Mouse (Mus musculus): ENCODE data around the gene Paics.
"Not testable (repeated sequence)": the region's sequence is repeated elsewhere in the genome, so short reads cannot be mapped to it uniquely, and the experiment has no call there.

Gene Paics

DNA sequence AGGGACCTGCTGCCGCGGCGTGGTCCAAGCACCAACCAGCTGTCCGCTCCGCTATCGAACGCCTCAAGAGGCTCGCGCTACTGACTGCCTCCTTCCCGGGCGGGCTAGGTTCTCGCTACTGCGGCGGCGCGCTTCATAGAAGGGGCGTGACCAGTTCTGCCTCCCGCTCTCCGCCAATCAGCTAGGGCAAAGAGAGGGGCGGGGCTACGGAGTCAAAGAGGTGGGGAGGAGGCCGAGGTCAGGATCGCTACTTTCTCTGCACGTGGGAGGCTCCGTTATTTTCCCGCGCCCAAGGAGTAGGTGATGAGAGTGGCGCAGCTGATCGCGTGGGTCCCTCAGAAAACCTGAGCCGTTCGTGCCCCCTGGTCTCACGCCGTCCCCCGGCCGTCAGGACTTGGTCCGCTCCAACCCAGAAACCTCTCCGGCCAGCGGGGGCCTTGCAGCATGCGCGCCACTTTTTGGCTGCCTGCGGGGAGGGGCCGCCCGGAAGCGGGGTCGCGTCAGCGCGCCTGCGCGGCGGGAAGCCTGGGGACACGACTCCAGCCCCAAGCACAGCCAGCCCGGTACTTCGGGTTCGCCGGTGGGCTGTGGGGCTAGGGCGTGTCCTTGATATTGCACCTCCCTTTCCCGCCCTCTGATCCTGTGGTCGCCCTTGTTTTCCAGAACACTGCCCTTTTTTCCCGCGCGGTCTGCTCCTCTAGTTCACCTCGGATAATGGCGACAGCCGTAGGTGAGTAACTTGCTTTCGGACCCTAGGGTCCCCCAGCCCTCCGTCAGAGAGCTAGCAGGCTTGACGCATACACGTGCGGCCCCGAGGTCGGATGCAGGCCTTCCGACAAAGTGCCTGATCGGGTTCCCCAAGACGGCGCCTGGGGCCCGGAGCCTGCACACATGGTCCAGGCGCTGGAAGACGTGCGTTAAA, at the start of gene Paics, which contains the start of gene Ppat:
Paics (plus strand) TSS at position 202 of the 922 bp plus-strand sequence.
Ppat (minus strand) TSS at position 473 of the 922 bp plus-strand sequence.
- peak; percentile 97 to 99 for DNase-seq (ENCODE audit: low spot score in 2 of 2)

- no peak for DNase-seq (ENCODE audit: low spot score in 2 of 2)
Observed at GRCm38 (mm10) chr5:76902131-76902530, 49.0 kb upstream of the Paics start.

DNA sequence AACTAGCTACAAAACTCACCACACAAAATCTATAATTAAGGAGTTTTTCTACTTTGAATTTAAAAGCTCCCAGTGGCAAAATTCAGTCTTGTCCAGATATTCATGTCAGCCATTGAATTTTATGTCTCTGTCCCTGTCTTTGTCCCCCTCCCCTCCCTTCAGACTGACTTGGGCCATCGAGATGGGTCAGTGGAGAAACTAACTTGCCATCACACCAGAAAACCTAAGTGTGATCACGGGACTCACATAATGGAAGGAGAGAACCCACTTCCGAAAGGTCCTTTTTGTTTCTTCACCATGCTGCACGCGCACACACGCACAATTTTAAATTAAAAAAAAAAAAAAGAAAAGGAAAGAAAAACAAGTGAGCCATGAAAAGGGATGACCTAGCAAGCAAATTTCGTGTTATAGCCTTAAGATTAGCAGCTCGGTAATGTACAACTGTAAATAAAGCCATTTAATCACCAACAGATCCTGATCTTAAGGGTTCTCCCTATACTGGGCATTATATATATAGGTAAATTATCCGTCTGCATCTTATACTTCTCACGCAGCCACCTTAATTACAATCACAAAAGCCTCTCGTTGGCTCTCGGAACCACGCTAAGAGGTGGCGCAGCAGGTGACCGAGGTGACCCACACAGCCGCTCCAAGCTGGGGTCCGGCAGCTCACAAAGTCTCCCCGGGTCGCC, 46.2 kb upstream of the Paics start:
- no peak for DNase-seq (ENCODE audit: low spot score in 2 of 2)

DNA sequence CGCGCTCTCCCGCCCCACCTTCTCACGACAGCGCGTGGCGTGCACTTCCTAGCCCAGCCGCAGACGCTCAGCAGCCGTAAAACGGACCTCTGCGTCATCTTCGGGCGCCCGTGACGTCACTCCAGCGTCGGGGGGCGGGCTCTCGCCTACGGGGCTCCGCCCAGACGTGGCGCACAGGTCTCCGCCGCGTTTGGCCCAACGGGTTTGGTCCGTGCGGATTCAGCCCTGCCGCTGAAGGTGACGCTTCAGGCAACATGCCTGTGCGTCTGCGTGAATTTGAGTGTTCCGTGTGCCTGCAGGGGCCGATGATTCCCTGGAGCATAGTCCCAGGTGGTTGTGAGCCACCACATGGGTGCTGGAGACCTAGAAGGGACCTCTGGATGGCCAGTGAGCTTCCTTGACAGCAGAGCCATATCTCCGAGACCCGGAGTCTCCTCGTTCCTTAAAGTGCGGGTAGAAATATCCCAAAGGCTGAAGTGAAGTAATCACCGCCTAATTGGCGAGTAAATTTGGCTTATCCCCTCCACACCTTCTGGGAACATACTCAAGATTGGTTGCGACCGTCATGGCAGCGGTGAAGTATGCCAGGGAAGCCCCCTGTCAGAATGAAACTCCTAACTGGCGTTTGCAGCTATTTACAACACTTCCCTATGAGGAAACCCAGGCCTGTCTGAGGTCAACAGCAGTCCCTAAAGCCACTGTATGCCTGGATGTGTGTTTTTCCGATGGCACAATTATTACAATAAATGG, 45.5 kb upstream of the Paics start, which contains the start of gene Aasdh:
Aasdh (minus strand) TSS at position 110 of the 750 bp plus-strand sequence.
- DNase-seq (ENCODE audit: low spot score in 2 of 2), result peak; percentile 93 to 99

- no peak for DNase-seq (ENCODE audit: low spot score in 2 of 2)
Observed at GRCm38 (mm10) chr5:76906155-76906499, 45.0 kb upstream of the Paics start.

DNA sequence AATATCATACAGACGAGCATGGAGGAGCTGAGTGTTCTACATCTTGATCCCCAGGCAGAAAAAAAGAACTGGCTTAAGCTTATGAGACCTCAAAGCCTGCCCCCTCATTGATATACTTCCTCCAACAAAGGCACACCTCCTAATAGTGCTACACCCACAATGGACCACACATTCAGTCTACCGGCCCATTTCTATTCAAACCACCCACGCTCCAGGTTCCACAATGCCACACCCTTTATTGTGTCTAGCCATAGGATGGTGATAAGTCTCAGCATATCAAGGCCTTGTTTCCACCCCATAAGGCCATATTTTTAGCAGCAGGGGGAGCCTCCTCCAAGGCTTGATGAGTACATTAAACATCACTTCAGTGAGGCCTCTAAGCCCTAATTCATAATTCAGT, 40.3 kb upstream of the Paics start:
- no peak for DNase-seq (ENCODE audit: low spot score in 2 of 2)

DNA sequence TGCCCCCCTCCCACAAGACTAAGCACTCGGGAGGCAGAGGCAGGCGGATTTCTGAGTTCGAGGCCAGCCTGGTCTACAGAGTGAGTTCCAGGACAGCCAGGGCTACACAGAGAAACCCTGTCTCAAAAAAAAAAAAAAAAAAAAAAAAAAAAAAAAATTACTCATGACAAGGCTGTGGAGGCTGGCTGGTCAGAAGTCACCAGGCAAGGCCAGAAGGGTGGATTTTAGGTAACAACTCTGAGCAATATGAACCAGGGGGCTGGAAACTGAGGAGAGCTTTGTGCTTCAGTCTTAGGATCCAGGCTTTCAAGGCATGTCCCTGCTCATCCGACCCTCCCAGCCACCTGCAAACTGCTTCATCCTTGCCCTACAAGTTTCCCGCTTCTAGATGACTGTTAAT, 38.6 kb upstream of the Paics start:
- DNase-seq (ENCODE audit: low spot score in 2 of 2), result not testable (repeated sequence)

DNA sequence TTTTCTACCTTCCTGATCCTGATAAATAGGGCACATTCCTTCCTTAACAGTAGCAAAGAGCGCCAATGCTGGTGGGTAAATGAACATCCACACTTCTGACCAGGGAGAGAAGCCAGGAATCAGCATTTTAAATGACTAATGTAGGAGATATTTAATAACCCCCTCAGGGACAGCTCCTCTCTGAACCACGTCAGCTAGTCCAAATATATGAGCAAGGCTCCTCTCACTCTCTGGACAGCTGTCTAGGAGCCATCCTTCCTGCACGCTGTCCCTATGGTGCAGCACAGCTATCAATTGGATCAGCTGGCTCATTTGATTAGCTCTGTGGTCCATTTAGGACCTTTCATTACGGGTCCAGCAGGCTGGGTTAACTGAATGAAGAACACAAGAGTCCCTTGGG, 28.3 kb upstream of the Paics start:
- DNase-seq (ENCODE audit: low spot score in 2 of 2), result no peak

DNA sequence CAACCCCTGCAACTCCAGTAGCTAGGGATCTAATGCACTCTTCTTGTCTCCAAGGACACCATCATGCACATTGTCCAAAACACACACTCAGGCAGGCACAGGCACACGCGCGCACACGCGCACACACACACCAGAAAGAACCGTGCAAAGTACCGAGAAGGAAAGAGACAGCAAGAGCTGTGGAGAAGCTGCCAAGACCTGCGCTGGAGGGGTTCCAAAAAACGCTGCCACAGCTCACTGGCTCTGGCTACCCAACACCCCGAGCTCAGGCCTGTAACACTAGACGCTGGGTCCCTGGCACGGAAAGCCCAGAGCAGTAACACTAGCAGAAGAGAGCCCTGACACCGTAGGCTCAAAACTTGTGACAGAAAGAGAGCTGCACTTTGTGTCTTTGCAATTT, 27.7 kb upstream of the Paics start:
- DNase-seq (ENCODE audit: low spot score in 2 of 2), result peak in 1 of 2 experiments; percentile 71

DNA sequence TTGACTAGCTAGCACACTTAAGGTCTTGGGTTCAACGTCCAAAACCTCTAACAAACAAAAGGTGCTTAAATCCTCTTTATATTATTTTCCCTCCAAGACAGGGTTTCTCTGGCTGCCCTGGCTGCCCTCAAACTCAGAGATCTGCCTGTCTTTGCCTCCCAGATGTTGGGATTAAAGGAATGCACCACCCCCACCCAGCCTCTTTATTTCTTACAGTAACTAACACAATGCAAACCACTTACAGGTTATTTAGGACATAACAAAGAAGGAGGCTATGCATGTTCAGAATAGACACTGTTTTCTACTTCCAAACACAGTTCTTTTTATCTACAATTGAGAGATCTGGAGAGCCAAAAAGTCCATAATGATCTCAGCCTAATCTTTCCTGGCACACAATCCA, 26.8 kb upstream of the Paics start:
- no peak for DNase-seq (ENCODE audit: low spot score in 2 of 2)

GRCm38 (mm10) chr5:76928124-76928832, 22.8 kb upstream of the Paics start:
- no peak for DNase-seq (ENCODE audit: low spot score in 2 of 2)

GRCm38 (mm10) chr5:76929180-76929877, 21.8 kb upstream of the Paics start:
- DNase-seq (ENCODE audit: low spot score in 2 of 2), result no peak

DNA sequence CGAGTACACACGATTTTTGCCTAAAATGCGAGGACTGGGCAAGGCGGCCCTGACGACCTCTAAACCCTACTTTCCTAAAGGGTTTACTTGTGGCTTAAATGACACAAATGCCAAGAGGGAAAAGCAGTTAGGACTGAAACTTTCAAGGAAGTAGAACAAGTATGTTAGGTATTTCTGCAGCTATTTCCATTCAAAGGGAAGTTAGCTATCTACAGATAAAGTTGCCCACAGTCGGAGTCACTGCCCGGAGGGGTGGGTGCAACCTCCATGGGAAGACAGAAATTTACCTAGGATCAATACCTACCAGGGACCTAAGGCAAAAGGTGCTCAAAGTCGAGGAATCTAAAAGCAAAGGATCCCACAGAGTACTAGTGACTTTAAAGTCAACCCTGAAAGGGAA, 11.4 kb upstream of the Paics start:
- DNase-seq (ENCODE audit: low spot score in 2 of 2), result no peak

- no peak for DNase-seq (ENCODE audit: low spot score in 2 of 2)
Observed at GRCm38 (mm10) chr5:76941975-76942374, 9.1 kb upstream of the Paics start.

DNA sequence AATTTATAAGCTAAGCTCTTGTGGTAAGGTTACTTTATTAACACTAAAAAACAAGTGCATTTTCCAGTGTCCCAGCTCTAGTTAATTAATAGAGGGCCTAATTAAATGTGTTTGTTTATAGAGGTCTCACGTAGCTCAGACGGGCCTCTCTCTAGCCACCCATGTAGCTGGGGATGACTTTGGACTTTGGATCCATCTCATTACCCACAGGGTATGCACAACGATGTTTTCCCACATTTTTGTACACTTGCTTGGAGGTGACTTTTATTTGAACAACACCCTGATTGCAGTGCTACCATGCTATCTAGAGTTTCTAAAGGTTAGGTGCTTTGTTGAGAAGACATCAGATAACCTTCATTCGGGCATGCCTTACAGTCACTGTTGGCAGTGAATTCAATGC, 8.6 kb upstream of the Paics start:
- no peak for DNase-seq (ENCODE audit: low spot score in 2 of 2)

DNA sequence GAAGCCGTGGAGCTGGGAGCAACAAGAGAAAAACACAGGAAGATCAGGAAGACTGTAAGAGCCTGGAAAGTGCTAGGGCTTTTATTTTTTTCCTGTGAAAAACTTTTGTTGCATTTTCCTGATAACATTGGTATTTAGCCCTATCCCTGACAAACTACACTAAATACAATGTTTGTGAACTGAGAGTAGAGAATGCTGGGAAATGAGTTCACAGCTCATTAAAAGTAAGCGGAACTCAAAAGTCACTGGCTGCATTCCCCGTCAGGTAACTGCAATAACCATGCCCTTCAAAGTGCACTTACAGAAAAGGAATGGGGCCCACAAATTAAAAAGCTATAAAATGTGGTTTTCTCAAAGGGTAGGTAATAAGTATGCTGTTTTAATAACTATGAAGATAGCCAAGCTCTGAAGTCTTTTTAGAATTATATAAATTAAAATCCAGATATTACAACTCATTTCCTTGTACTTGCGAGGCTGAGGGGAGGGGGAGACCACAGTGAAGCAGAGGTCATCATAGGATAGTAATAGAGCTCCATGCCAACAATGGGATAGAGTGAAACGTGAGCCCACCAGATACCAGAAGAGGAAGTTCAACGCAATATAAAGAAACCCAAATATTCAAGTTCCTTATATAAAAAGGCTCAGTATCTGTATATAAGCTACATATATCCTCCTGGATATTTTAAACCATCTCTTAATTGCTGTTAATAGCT, 6.0 kb upstream of the Paics start:
- no peak for DNase-seq (ENCODE audit: low spot score in 2 of 2)

GRCm38 (mm10) chr5:76945678-76946033, 5.5 kb upstream of the Paics start:
- no peak for DNase-seq (ENCODE audit: low spot score in 2 of 2)

GRCm38 (mm10) chr5:76947142-76947541, 4.0 kb upstream of the Paics start:
- no peak for DNase-seq (ENCODE audit: low spot score in 2 of 2)

- DNase-seq (ENCODE audit: low spot score in 2 of 2), result no peak
Observed at GRCm38 (mm10) chr5:76947758-76948157, 3.3 kb upstream of the Paics start.

Measured in urinary bladder, postnatal 4 days (tissue).